Mouse (Mus musculus) embryonic facial prominence, embryonic 10.5 days (tissue): Measurements from ENCODE around the gene Alg2. TPM values are rescaled to one million over a fixed set of nuclear protein-coding genes. Genes with fewer than 3 reads are reported as not detected.
A peak's percentile ranks its signal among the peaks of the same experiment; 100 is the strongest.

Source experiments
- DNase-seq: peaks from one replicate; pipeline ENCODE4 v3.0.0-alpha.2; 2017; ENCODE audit warnings: low spot score
- H3K27ac ChIP-seq: fragments of 300-500 bp; sonication (generic); replicated peaks from 2 replicates; pipeline ENCODE4 v1.5.1; 2016; ENCODE audit warnings: mild to moderate bottlenecking
- H3K27me3 ChIP-seq: fragments of 300-500 bp; sonication (generic); replicated peaks from 2 replicates; pipeline ENCODE4 v1.6.1; 2016; ENCODE audit warnings: low read depth, mild to moderate bottlenecking; ENCODE audit not compliant: poor library complexity, severe bottlenecking
- H3K36me3 ChIP-seq: fragments of 300-500 bp; sonication (generic); replicated peaks from 2 replicates; pipeline ENCODE4 v1.6.1; 2016; ENCODE audit warnings: mild to moderate bottlenecking, moderate library complexity
- H3K4me1 ChIP-seq: fragments of 300-500 bp; sonication (generic); 2 replicates; pipeline ENCODE4 v1.6.1; 2016
- H3K4me3 ChIP-seq: fragments of 300-500 bp; sonication (generic); 2 replicates; pipeline ENCODE4 v1.5.1; 2016; ENCODE audit warnings: mild to moderate bottlenecking, moderate library complexity
- H3K9me3 ChIP-seq: fragments of 300-500 bp; sonication (generic); 2 replicates; pipeline ENCODE4 v1.6.1; 2016; ENCODE audit warnings: mild to moderate bottlenecking
- WGBS: fragments of 180-500 bp; shearing (Covaris S2); methylation state at CpG from one replicate; pipeline ENCODE4 v1.1.7; 2016; 5-methylcytosine and 5-hydroxymethylcytosine counted together
- polyA plus RNA-seq: library from polyadenylated mRNA; unstranded; fragments of >200 nt; fragmentation: Nextera tagmentation; extraction: Ambion mirVana; gene quantifications from 2 replicates; pipeline ENCODE4 v1.2.1, GENCODE M21; 2016

Alg2 gene
- polyA plus RNA-seq, 1 experiment from 2014 or later, result 83.3 TPM

GRCm38 (mm10) chr4:47493456-47493855 lies 19.3 kb upstream of the Alg2 start:
- no peaks in the 10 kb centered on the region for H3K9me3 ChIP-seq
- WGBS, result 80% methylated on average over 8 of the region's 8 CpGs
- no peaks in the 10 kb centered on the region for H3K36me3 ChIP-seq
- H3K27ac ChIP-seq, result no peak overlapping the region
- DNase-seq, result no peak
- peaks cover 24% of the 10 kb centered on the region for H3K4me1 ChIP-seq
- no peaks in the 10 kb centered on the region for H3K27me3 ChIP-seq
- no peak overlapping the region for H3K4me3 ChIP-seq

DNA sequence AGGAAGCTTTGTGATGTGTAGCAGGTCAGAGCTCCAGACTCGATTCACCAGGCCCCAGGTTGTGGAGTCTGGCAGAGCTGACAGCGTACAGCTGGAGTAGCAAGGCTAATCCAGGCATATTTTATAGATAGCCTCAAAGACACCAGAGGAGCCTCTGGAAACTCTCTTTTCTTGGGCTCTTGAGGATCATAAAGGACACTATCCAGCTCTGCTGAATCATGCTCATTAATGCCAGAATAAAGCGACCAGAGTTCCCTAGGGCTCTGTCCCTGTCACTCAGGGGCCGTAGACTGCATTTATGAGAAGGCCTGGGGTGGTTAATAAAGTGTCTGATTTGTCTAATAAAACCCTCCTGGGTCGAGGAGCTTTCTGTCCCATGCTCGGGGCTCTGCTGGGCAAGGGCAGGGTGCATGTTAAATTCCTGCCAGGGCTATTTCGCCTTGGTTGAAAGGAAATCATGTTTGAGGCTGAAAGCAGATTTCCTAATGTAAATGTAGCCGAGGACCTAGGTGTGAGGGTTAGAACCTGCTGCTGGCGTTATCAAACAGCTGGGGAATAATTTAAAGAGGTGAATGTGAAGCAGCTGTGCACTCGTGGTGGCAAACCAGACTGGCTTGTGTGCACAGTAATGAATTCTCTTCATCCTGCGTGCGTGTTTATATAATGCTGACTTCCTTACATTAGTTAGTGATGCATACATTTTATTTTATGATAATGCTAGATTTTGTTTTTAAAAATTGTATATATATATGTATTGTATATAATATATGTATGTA lies 18.4 kb upstream of the Alg2 start:
- Histone ChIP-seq H3K4me3 (no peak overlapping the region), H3K4me1 (peaks cover 19% of the 10 kb centered on the region), H3K27ac (no peak overlapping the region), H3K9me3 (no peaks in the 10 kb centered on the region), H3K27me3 (no peaks in the 10 kb centered on the region), H3K36me3 (no peaks in the 10 kb centered on the region)
- DNase-seq, result no peak
- 74% methylated on average over 12 of the region's 12 CpGs for WGBS

GRCm38 (mm10) chr4:47491243-47491642 lies 17.1 kb upstream of the Alg2 start:
- peaks cover 19% of the 10 kb centered on the region for H3K4me1 ChIP-seq
- H3K4me3 ChIP-seq, result no peak overlapping the region
- no peaks in the 10 kb centered on the region for H3K27me3 ChIP-seq
- no peaks in the 10 kb centered on the region for H3K36me3 ChIP-seq
- H3K9me3 ChIP-seq, result no peaks in the 10 kb centered on the region
- WGBS, result 94% methylated on average over 6 of the region's 6 CpGs
- no peak overlapping the region for H3K27ac ChIP-seq
- DNase-seq, result no peak

DNA sequence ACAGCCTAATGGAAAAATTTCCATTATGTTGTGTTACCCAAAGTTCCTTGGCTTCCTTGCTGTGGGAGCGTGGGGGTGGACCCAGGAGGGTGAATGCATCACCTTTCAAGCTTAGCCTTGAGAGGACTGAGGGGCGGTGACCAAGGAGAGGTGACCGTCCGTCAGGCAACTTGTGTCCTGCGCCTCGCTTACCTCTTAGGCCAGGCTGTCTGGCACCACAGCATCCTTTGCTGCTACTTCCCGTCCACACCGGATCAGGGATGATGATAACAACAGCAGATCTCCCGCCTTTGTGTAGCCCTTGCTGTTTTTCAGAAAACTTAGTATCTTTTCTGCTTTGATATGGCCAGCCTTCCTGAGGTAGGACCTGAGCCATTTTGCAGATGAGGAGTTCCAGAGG lies 6.4 kb upstream of the Alg2 start:
- no peaks in the 10 kb centered on the region for H3K9me3 ChIP-seq
- peaks cover 84% of the 10 kb centered on the region for H3K36me3 ChIP-seq
- DNase-seq, result peak; percentile 0
- WGBS, result 94% methylated on average over 9 of the region's 9 CpGs
- no peak overlapping the region for H3K4me3 ChIP-seq
- no peaks in the 10 kb centered on the region for H3K27me3 ChIP-seq
- no peak overlapping the region for H3K27ac ChIP-seq
- peaks cover 7% of the 10 kb centered on the region for H3K4me1 ChIP-seq

DNA sequence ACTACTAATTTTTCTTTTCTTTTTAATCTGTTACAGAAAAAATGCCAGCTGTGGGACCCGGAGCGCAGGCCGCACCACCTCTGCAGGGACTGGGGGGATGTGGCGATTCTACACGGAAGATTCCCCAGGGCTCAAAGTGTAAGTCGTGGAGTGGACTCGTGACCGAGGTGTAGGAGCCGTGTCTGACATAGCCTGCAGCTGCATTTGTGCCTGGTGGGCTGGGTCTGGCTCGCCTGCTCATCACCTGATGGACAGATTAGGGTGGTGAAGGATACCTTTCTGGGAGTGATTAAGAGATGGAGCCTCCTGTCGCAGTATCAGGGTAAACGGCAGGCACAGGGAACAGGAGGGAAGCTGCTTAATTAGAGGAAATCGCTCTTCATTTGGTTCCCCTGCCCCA lies 6.0 kb upstream of the Alg2 start:
- peak; percentile 6 for DNase-seq
- Histone ChIP-seq H3K27me3 (no peaks in the 10 kb centered on the region), H3K36me3 (peaks cover 84% of the 10 kb centered on the region), H3K27ac (no peak overlapping the region), H3K4me1 (peaks cover 12% of the 10 kb centered on the region), H3K9me3 (no peaks in the 10 kb centered on the region), H3K4me3 (no peak overlapping the region)
- 94% methylated on average over 13 of the region's 13 CpGs for WGBS

DNA sequence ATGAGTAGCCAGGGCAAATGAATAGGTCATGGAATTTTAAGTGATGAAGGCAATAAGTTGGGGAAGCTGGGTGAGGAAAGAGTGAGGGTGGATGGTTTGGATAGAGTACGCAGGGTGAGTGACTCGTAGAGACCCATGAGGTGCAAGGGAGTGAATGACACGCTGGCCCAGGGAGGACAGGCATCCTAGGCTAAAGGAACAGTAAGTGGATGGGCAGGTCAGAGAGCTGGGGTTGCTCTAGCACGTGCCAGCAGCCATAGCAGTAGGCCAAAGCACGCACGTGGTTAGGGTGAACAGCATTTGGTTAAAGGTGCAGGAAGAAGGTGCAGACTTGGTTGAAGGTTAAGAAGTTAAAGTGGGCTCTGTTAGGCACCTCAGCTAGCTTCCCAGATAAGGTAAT lies 3.4 kb upstream of the Alg2 start:
- Histone ChIP-seq H3K4me3 (no peak overlapping the region), H3K27ac (no peak overlapping the region), H3K4me1 (peaks cover 22% of the 10 kb centered on the region), H3K9me3 (no peaks in the 10 kb centered on the region), H3K27me3 (no peaks in the 10 kb centered on the region), H3K36me3 (peaks cover 66% of the 10 kb centered on the region)
- DNase-seq, result peak; percentile 4
- 95% methylated on average over 6 of the region's 6 CpGs for WGBS

DNA sequence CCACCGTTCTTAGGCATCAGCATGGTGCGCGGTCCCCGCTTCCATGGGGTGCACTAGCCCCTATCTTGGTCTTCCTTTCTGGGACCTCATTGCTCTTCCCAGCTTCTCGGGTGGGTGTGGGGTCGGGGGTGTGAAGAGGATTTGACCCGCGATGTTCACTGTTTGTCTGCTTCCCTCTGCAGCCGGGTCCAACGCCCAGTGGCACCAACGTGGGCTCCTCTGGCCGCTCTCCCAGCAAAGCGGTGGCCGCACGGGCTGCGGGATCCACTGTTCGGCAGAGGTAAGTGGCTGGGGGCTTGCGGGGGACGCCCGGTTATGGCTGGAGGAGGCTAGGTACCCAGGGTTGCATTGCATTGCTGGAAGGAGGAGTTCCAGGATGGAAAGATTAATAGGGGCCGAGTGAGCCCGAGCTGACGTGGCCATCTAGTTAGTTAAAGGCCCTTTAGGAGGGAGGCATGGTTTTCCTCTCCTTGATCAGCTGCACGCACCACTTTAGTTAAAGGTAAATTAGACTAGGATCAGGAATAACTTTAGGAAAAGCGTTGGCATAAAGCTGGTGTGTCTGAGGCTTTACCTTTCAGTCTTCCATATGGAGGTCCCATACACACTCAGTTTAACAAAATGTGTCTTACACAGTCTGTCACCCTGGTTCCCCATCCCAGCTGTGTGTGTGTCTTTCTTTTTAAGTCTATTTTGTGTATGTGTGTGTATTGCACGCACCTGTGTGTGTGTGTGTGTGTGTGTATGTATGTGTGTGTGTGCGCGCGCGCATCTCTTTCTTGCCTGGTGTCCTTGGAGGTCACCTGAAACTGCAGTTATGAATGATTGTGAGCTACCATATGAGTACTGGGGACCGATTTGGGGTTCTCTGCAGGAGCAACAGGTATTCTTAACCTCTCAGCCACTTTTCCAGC lies 854 bp upstream of the Alg2 start:
- 14% methylated on average over 31 of the region's 31 CpGs for WGBS
- H3K9me3 ChIP-seq, result no peaks in the 10 kb centered on the region
- H3K4me1 ChIP-seq, result peaks cover 22% of the 10 kb centered on the region
- no peaks in the 10 kb centered on the region for H3K27me3 ChIP-seq
- no peak for DNase-seq
- peak overlapping the region; percentile 89 for H3K4me3 ChIP-seq
- H3K27ac ChIP-seq, result peak overlapping the region; percentile 94
- peaks cover 66% of the 10 kb centered on the region for H3K36me3 ChIP-seq

DNA sequence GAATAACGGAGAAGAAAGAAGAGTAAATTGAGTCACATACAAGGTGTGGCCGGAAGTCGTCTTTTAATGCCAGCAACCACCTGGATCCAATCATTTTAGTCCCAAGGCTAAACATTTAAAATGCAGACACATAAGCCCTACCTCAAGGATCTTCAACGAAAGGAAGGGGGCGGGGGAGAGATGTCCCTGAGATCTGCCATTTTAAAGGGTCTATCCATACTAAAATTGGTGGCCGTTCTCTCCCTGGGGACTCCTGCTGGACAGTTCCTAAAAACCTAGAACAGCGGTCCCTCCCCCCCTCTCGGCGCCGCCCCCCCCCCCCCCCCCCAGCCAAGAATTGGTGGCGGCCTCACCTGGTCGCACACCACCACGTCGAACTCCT lies 556 bp downstream of the Alg2 start:
- H3K4me1 ChIP-seq, result peaks cover 22% of the 10 kb centered on the region
- peaks cover 67% of the 10 kb centered on the region for H3K36me3 ChIP-seq
- H3K9me3 ChIP-seq, result peaks cover under 1% of the 10 kb centered on the region; the same call in 1 of the 2 replicates
- H3K27me3 ChIP-seq, result no peaks in the 10 kb centered on the region
- H3K4me3 ChIP-seq, result peak overlapping the region; percentile 89
- no peak for DNase-seq
- WGBS, result 2% methylated on average over 13 of the region's 14 CpGs
- peak overlapping the region; percentile 94 for H3K27ac ChIP-seq

DNA sequence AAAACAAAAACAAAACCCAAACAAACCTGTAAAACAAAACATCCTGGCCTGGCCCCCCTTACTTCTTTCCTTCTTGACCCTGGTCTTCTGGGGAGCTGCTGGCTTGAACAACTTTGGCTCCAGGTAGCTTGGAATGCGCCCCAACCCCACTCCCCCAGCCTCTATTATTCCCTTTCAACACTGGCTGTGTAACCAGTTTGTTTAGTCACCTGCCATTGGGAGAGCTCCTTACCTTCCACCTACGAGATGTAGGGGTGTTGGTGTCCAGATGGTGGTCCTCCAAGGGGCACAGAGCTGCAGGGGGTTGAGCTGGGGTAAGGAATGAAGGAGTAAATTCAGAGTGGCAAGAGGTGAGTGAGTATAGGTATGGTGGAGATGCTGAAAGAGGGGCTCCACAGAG lies 6.9 kb downstream of the Alg2 start:
- DNase-seq, result no peak
- 86% methylated on average over 2 of the region's 2 CpGs for WGBS
- no peaks in the 10 kb centered on the region for H3K27me3 ChIP-seq
- H3K9me3 ChIP-seq, result peaks cover 8% of the 10 kb centered on the region; the same call in 1 of the 2 replicates
- peaks cover 78% of the 10 kb centered on the region for H3K36me3 ChIP-seq
- H3K27ac ChIP-seq, result no peak overlapping the region
- no peak overlapping the region for H3K4me3 ChIP-seq
- no peaks in the 10 kb centered on the region for H3K4me1 ChIP-seq

GRCm38 (mm10) chr4:47449586-47450522 lies 24.3 kb downstream of the Alg2 start:
- no peaks in the 10 kb centered on the region for H3K9me3 ChIP-seq
- WGBS, result 23% methylated on average over 18 of the region's 18 CpGs
- no peaks in the 10 kb centered on the region for H3K36me3 ChIP-seq
- H3K27me3 ChIP-seq, result peaks cover 11% of the 10 kb centered on the region; the same call in 1 of the 2 replicates
- DNase-seq, result no peak
- no peak overlapping the region for H3K27ac ChIP-seq
- H3K4me3 ChIP-seq, result no peak overlapping the region
- H3K4me1 ChIP-seq, result no peaks in the 10 kb centered on the region

DNA sequence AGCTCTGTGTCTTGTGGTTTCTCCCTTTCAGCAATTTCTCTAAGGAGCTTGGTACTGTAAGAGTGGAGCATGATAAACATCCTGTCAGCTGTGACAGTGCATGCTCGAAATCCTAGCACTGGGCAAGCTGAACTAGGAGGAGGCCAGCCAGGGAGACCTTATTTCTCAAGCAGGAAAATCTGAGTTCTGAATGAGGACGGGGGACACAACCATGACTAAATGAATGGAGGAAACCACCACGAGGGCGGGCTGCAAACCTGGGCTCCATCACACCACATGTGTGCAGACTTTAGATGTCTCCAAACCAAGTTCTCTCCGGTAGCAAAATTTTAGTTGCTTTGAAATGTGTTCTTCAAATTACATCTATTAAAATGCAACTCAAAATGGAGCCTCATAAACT lies 25.0 kb downstream of the Alg2 start:
- no peak for DNase-seq
- H3K27ac ChIP-seq, result no peak overlapping the region
- no peak overlapping the region for H3K4me3 ChIP-seq
- peaks cover 11% of the 10 kb centered on the region; the same call in 1 of the 2 replicates for H3K27me3 ChIP-seq
- WGBS, result 57% methylated on average over 5 of the region's 5 CpGs
- no peaks in the 10 kb centered on the region for H3K4me1 ChIP-seq
- no peaks in the 10 kb centered on the region for H3K36me3 ChIP-seq
- H3K9me3 ChIP-seq, result no peaks in the 10 kb centered on the region

DNA sequence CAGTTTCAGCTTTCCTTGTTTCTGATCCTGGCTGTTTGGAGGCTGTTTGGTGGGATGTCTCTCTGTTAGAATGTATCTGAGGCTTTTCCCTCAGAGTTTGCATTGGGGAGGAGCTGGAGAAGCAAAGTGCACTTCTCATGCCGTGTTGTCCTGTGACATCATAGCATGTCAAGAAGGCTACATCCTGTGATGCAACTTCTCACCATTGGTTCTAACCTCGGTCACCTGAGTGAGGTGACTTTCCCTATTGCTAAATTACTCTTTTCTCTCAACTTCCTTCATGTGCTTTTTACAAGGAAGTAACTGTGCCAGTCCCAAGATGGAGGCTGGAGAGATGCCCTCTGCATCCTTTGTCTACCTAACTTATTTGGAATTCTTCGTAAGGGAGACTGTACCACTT lies 25.6 kb downstream of the Alg2 start:
- 91% methylated on average over 3 of the region's 3 CpGs for WGBS
- Histone ChIP-seq H3K27ac (no peak overlapping the region), H3K9me3 (no peaks in the 10 kb centered on the region), H3K36me3 (no peaks in the 10 kb centered on the region), H3K4me1 (no peaks in the 10 kb centered on the region), H3K4me3 (no peak overlapping the region), H3K27me3 (peaks cover 11% of the 10 kb centered on the region; the same call in 1 of the 2 replicates)
- no peak for DNase-seq
